27 mouse cellular contexts compared by ENCODE assay signal in the genomic region with DNA sequence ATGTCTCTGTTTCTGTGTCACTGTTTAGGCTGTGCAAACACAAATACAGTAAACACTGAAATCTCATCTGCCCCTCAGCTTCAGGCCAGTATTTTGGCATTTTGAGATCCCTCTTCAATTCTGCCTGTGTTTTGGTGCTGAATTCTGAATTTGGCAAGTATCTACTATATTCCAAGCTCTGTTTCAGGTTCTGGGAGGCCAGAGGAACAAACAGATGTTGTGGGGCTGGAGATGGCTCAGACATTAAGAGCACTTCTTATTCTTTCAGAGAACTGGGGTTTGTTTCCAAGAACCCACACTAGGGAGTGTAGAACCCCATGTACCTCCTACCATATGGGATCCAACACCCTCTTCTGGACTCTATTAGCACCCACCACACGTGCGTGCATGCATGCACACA.
DNase-seq lines count a peak whose midpoint lies in the region; ATAC-seq and TF ChIP-seq lines count a peak whose summit lies in the region.
"Had no signal": no experiment of that assay in that cellular context is flagged by ENCODE, and none has a peak within 500 bp of the region (broad histone marks: within the 10 kb centered on the region; RNA-seq: fewer than 3 reads in every experiment).

No protein-coding gene starts in this region.

- ATAC-seq in heart, embryonic 12.5 days (ENCODE audit: insufficient number of reproducible peaks, low FRiP score), result no peak
- ATAC-seq in lung, embryonic 14.5 days (ENCODE audit: insufficient read depth), result no peak
- ATAC-seq: CD4-positive, CD25-positive, alpha-beta regulatory T cell, adult 4 months; forebrain, embryonic 14.5 days had no signal

- no peak overlapping the region for H3K9ac ChIP-seq in heart, embryonic 12.5 days
- H3K9ac ChIP-seq in lung, embryonic 14.5 days, result no peak overlapping the region
- H3K9ac ChIP-seq: embryonic facial prominence, embryonic 13.5 days; embryonic facial prominence, embryonic 15.5 days; forebrain, embryonic 12.5 days had no signal

- H3K27ac ChIP-seq in heart, embryonic 12.5 days (ENCODE audit: poor library complexity, severe bottlenecking), result no peak overlapping the region
- no peak overlapping the region for H3K27ac ChIP-seq in lung, embryonic 14.5 days (ENCODE audit: low read depth)
- H3K27ac ChIP-seq: embryonic facial prominence, embryonic 13.5 days; embryonic facial prominence, embryonic 15.5 days; forebrain, embryonic 10.5 days; forebrain, embryonic 12.5 days had no signal

- DNase-seq in heart, adult 11 months, result peak; percentile 91
- peak; percentile 61 for DNase-seq in lung, embryonic 14.5 days
- DNase-seq in lung, postnatal 4 days, result no peak
- peak; percentile 13 for DNase-seq in lung, postnatal 10 days
- no peak for DNase-seq in lung, postnatal 36 days
- DNase-seq in skeletal muscle tissue, adult 2 months (ENCODE audit: low read depth, low spot score), result peak; percentile 24
- DNase-seq: adrenal gland, adult 2 months; adrenal gland, postnatal 10 days; adrenal gland, postnatal 25 days; B cell, adult 2 months; cerebellum, adult 11 months; cerebellum, adult 18-20 months; cerebellum, adult 8-10 months; cerebellum, adult 9-11 months; cerebellum, postnatal 14 days; cerebellum, postnatal 36 days; embryo, embryonic 11 days had no signal

- H3K4me2 ChIP-seq in heart, embryonic 12.5 days, result no peak overlapping the region
- no peak overlapping the region for H3K4me2 ChIP-seq in lung, embryonic 14.5 days
- H3K4me2 ChIP-seq: embryonic facial prominence, embryonic 13.5 days; embryonic facial prominence, embryonic 15.5 days; forebrain, embryonic 12.5 days had no signal

- H3K27me3 ChIP-seq in heart, embryonic 12.5 days (replicated peaks), result no peaks in the 10 kb centered on the region
- no peaks in the 10 kb centered on the region for H3K27me3 ChIP-seq in lung, embryonic 14.5 days (ENCODE audit: insufficient read depth, low read length)
- H3K27me3 ChIP-seq: CH12.LX; embryonic facial prominence, embryonic 13.5 days; embryonic facial prominence, embryonic 15.5 days; forebrain, embryonic 12.5 days had no signal

- no peak overlapping the region for H3K4me3 ChIP-seq in heart, embryonic 12.5 days
- no peak overlapping the region for H3K4me3 ChIP-seq in lung, embryonic 14.5 days (ENCODE audit: low read depth, low read length)
- H3K4me3 ChIP-seq: embryonic facial prominence, embryonic 13.5 days; embryonic facial prominence, embryonic 15.5 days; erythroblast, embryonic 14.5 days; forebrain, embryonic 10.5 days; forebrain, embryonic 12.5 days had no signal

- no peaks in the 10 kb centered on the region for H3K9me3 ChIP-seq in heart, embryonic 12.5 days (replicated peaks)
- H3K9me3 ChIP-seq in lung, embryonic 14.5 days (ENCODE audit: low read depth, low read length), result no peaks in the 10 kb centered on the region
- H3K9me3 ChIP-seq: embryonic facial prominence, embryonic 13.5 days; embryonic facial prominence, embryonic 15.5 days; forebrain, embryonic 10.5 days; forebrain, embryonic 12.5 days had no signal

- 91% methylated on average over 2 of the region's 2 CpGs for WGBS in heart, embryonic 12.5 days
- 85% methylated on average over 2 of the region's 2 CpGs for WGBS in lung, embryonic 14.5 days

- no peak for TF ChIP-seq CTCF in lung, embryonic 14.5 days (IDR thresholded peaks at IDR 0.05; ENCODE audit: low read depth)

- peaks cover 12% of the 10 kb centered on the region for H3K4me1 ChIP-seq in heart, embryonic 12.5 days (replicated peaks)
- H3K4me1 ChIP-seq in lung, embryonic 14.5 days (ENCODE audit: insufficient read depth), result 0 out of 2 replicates have a peak, but pooled peaks cover 2% of the 10 kb centered on the region
- H3K4me1 ChIP-seq: forebrain, embryonic 10.5 days; forebrain, embryonic 12.5 days had no signal

- H3K36me3 ChIP-seq in heart, embryonic 12.5 days, result no peaks in the 10 kb centered on the region
- no peaks in the 10 kb centered on the region for H3K36me3 ChIP-seq in lung, embryonic 14.5 days (ENCODE audit: insufficient read depth)
- H3K36me3 ChIP-seq: embryonic facial prominence, embryonic 13.5 days; embryonic facial prominence, embryonic 15.5 days; forebrain, embryonic 10.5 days; forebrain, embryonic 12.5 days; G1E had no signal

Comparison
In these comparisons a context has a peak if more than half of its experiments do, and no peak if none do; other contexts are left out.
1. DNase-seq: peak in heart, adult 11 months (single experiment), lung, embryonic 14.5 days (single experiment), lung, postnatal 10 days (single experiment) and skeletal muscle tissue, adult 2 months (single experiment); none in lung, postnatal 4 days (0 of 2) and lung, postnatal 36 days (single experiment).